Mouse (Mus musculus) spleen, embryonic (tissue): ENCODE results near the gene Ap2s1.

ENCODE experiments used
- CTCF ChIA-PET: fragments of 350-600 bp; sonication (Branson Sonifier 250); formaldehyde crosslinking; loops from one replicate; lab custom pipeline; 2022; lab: Charles Lee

The Ap2s1 gene

GRCm38 (mm10) chr7:16793010-16793725 lies 55.0 kb downstream of the Ap2s1 start:
- CTCF ChIA-PET = interaction anchor here (0.6 kb wide), 2 partner anchors 71 to 176 kb away, joined by 3 to 6 read pairs; no protein-coding TSS in a partner anchor

- CTCF ChIA-PET = no interaction called here
Observed at GRCm38 (mm10) chr7:16794886-16795285, 56.7 kb downstream of the Ap2s1 start.
